Mouse (Mus musculus): ENCODE results near the gene Eef1e1. TPM values are rescaled to one million over a fixed set of nuclear protein-coding genes. Genes with fewer than 3 reads are reported as not detected.

The Eef1e1 gene
- polyA plus RNA-seq, 1 experiment from 2014 or later: 69.2 TPM

DNA sequence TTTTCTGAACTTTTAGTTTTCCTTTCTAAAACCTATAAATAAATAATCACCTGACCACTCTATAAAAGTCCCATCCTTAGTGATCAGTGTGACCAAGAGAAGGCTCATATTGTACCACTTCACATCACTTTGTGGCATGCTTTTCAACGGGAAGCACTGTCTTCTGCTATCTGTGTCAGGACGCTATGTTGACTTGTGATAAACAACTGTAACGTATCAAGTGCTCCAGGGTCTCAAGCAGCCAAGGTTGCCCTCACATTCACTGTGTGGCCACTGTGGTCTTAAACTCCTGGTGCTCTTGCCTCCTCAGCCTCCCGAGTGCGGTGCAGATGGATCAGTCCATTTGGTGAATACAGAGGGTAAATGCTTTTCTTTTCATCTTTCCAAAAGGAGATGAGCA, 43.2 kb downstream of the Eef1e1 start:
- Histone ChIP-seq H3K27ac (ENCODE audit: low read depth, low read length) (no peak overlapping the region), H3K4me1 (ENCODE audit: control insufficient read depth, insufficient read depth, low read length) (no peaks in the 10 kb centered on the region), H3K4me3 (ENCODE audit: low read depth, low read length) (no peak overlapping the region), H3K4me2 (no peak overlapping the region), H3K9me3 (ENCODE audit: control insufficient read depth, low read length) (no peaks in the 10 kb centered on the region; the same call in 1 of the 2 replicates), H3K9ac (ENCODE audit: low read length) (no peak overlapping the region), H3K27me3 (ENCODE audit: control insufficient read depth, insufficient read depth, low read length) (no peaks in the 10 kb centered on the region), H3K36me3 (ENCODE audit: control insufficient read depth, insufficient read depth, low read length) (peaks cover 2% of the 10 kb centered on the region; the same call in 1 of the 2 replicates)
- no peak for ATAC-seq (ENCODE audit: low FRiP score)
- DNase-seq (ENCODE audit: low spot score, missing footprints): no peak
- 92% methylated on average over 5 of the region's 5 CpGs for WGBS

DNA sequence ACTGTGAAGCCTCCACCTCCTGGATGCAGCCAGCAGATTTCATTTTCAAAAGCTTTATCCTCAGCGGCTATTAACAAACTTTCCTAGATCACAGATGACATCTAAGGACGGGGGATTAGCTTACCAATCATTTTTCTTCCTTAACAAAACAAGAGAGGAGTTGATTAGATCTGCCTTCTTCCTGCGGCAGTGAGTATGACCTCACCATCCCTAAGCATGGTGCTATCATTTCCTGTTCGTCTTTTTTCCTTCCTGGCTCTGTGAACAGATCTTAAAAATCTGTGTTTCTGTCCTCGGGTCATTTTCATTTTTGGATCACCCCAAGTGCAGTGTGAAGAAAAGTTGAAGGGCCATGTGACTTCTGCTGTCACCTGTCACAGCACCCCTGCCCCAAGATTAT, 44.6 kb downstream of the Eef1e1 start:
- Histone ChIP-seq H3K27me3 (ENCODE audit: control insufficient read depth, insufficient read depth, low read length) (no peaks in the 10 kb centered on the region), H3K36me3 (ENCODE audit: control insufficient read depth, insufficient read depth, low read length) (peaks cover 2% of the 10 kb centered on the region; the same call in 1 of the 2 replicates), H3K4me1 (ENCODE audit: control insufficient read depth, insufficient read depth, low read length) (no peaks in the 10 kb centered on the region), H3K9ac (ENCODE audit: low read length) (no peak overlapping the region), H3K27ac (ENCODE audit: low read depth, low read length) (no peak overlapping the region), H3K4me2 (no peak overlapping the region), H3K9me3 (ENCODE audit: control insufficient read depth, low read length) (no peaks in the 10 kb centered on the region; the same call in 1 of the 2 replicates), H3K4me3 (ENCODE audit: low read depth, low read length) (no peak overlapping the region)
- no peak for DNase-seq (ENCODE audit: low spot score, missing footprints)
- ATAC-seq (ENCODE audit: low FRiP score): no peak
- WGBS: 87% methylated on average over 5 of the region's 5 CpGs

DNA sequence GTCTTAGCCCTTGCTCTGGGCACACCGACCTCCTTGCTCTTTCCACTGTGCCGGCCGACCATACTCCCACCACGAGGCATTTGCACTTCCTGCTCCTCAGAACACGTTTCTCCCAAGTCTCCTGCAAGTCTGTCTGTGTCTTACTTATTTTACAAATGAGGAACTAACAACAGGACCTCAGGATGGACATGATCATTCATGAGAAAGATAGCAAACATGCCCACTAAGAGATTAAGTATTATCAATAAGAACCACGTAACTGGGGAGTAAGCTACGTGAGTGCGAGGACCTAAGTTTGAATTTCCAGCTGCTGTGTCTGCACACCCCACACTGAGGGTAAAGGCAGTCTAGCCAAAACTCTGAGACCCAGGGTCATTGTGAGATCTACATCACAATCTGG, 45.3 kb downstream of the Eef1e1 start:
- no peak for ATAC-seq (ENCODE audit: low FRiP score)
- Histone ChIP-seq H3K9me3 (ENCODE audit: control insufficient read depth, low read length) (no peaks in the 10 kb centered on the region; the same call in 1 of the 2 replicates), H3K36me3 (ENCODE audit: control insufficient read depth, insufficient read depth, low read length) (peaks cover 2% of the 10 kb centered on the region; the same call in 1 of the 2 replicates), H3K27ac (ENCODE audit: low read depth, low read length) (no peak overlapping the region), H3K4me3 (ENCODE audit: low read depth, low read length) (no peak overlapping the region), H3K27me3 (ENCODE audit: control insufficient read depth, insufficient read depth, low read length) (no peaks in the 10 kb centered on the region), H3K9ac (ENCODE audit: low read length) (no peak overlapping the region), H3K4me1 (ENCODE audit: control insufficient read depth, insufficient read depth, low read length) (no peaks in the 10 kb centered on the region), H3K4me2 (no peak overlapping the region)
- WGBS: 86% methylated on average over 8 of the region's 8 CpGs
- no peak for DNase-seq (ENCODE audit: low spot score, missing footprints)

DNA sequence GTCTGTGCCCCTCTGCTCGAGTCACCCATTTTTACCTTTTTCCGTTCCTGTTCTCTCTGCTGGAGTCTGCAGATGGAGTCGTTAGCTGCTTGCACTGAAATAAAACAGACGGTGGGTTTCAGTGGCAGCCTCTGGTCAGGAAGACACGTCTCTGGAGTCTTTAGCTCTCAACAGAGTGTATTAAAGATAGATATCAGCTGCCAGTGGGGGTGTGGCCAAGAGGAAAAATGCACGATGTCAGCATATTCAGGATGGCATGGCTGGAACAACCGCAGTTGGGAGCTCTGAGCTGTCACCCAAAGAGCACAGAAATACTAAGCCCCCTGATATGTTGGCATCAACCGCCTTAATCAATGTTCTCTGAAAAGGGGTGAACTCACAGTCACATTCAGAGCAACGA, 46.2 kb downstream of the Eef1e1 start:
- peaks cover 2% of the 10 kb centered on the region; the same call in 1 of the 2 replicates for H3K36me3 ChIP-seq (ENCODE audit: control insufficient read depth, insufficient read depth, low read length)
- H3K27ac ChIP-seq (ENCODE audit: low read depth, low read length): no peak overlapping the region
- no peak overlapping the region for H3K4me3 ChIP-seq (ENCODE audit: low read depth, low read length)
- no peaks in the 10 kb centered on the region; the same call in 1 of the 2 replicates for H3K9me3 ChIP-seq (ENCODE audit: control insufficient read depth, low read length)
- no peak overlapping the region for H3K4me2 ChIP-seq
- no peak overlapping the region for H3K9ac ChIP-seq (ENCODE audit: low read length)
- H3K4me1 ChIP-seq (ENCODE audit: control insufficient read depth, insufficient read depth, low read length): no peaks in the 10 kb centered on the region
- DNase-seq (ENCODE audit: low spot score, missing footprints) (no peak), ATAC-seq (ENCODE audit: low FRiP score) (no peak)
- H3K27me3 ChIP-seq (ENCODE audit: control insufficient read depth, insufficient read depth, low read length): no peaks in the 10 kb centered on the region
- 95% methylated on average over 9 of the region's 9 CpGs for WGBS

DNA sequence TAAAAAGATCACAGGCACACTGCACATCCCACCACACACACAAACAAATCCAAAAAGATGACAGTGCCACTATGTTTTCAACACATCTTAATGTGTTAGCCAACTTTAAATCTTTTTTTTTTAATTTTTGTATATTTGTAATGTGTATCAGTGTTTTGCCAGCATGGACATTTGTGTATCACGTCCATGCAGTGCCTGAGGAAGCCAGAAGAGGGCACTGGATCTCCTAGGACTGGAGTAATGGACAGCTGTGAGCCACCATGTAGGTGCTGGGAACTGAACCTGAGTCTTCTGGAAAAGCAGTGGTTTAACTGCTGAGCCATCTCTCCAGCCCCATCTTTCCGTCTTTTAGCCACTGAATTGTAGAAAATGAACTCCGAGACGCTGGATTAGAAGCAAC, 46.7 kb downstream of the Eef1e1 start:
- H3K27ac ChIP-seq (ENCODE audit: low read depth, low read length): no peak overlapping the region
- ATAC-seq (ENCODE audit: low FRiP score) (no peak), DNase-seq (ENCODE audit: low spot score, missing footprints) (no peak)
- H3K4me1 ChIP-seq (ENCODE audit: control insufficient read depth, insufficient read depth, low read length): no peaks in the 10 kb centered on the region
- no peak overlapping the region for H3K9ac ChIP-seq (ENCODE audit: low read length)
- no peaks in the 10 kb centered on the region for H3K27me3 ChIP-seq (ENCODE audit: control insufficient read depth, insufficient read depth, low read length)
- WGBS: 96% methylated on average over 4 of the region's 4 CpGs
- no peak overlapping the region for H3K4me3 ChIP-seq (ENCODE audit: low read depth, low read length)
- H3K4me2 ChIP-seq: no peak overlapping the region
- peaks cover 2% of the 10 kb centered on the region; the same call in 1 of the 2 replicates for H3K36me3 ChIP-seq (ENCODE audit: control insufficient read depth, insufficient read depth, low read length)
- H3K9me3 ChIP-seq (ENCODE audit: control insufficient read depth, low read length): no peaks in the 10 kb centered on the region; the same call in 1 of the 2 replicates

DNA sequence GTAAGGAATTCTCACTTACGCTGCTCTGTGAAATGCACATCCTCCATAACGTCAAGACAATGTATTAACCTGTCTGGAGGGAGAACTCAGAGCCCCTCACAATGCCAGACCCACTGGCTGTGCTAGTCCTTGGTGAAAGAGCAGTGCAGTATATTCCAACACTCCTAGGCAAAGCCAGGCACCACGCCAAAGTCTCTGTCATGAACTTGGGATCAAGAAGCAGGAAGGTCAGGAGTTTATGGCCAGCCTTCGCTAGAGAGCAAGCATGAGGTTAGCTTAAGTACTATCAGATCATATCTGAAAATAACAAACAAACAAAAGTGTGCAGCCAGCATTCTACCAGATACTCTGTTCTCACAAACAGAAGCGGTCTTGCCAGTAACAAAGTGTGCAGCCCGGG, 48.5 kb downstream of the Eef1e1 start:
- Histone ChIP-seq H3K9me3 (ENCODE audit: control insufficient read depth, low read length) (no peaks in the 10 kb centered on the region; the same call in 1 of the 2 replicates), H3K4me1 (ENCODE audit: control insufficient read depth, insufficient read depth, low read length) (no peaks in the 10 kb centered on the region), H3K36me3 (ENCODE audit: control insufficient read depth, insufficient read depth, low read length) (peaks cover 2% of the 10 kb centered on the region; the same call in 1 of the 2 replicates), H3K9ac (ENCODE audit: low read length) (no peak overlapping the region), H3K4me3 (ENCODE audit: low read depth, low read length) (no peak overlapping the region), H3K27ac (ENCODE audit: low read depth, low read length) (no peak overlapping the region), H3K27me3 (ENCODE audit: control insufficient read depth, insufficient read depth, low read length) (no peaks in the 10 kb centered on the region), H3K4me2 (no peak overlapping the region)
- DNase-seq (ENCODE audit: low spot score, missing footprints): no peak
- 84% methylated on average over 6 of the region's 6 CpGs for WGBS
- ATAC-seq (ENCODE audit: low FRiP score): no peak

DNA sequence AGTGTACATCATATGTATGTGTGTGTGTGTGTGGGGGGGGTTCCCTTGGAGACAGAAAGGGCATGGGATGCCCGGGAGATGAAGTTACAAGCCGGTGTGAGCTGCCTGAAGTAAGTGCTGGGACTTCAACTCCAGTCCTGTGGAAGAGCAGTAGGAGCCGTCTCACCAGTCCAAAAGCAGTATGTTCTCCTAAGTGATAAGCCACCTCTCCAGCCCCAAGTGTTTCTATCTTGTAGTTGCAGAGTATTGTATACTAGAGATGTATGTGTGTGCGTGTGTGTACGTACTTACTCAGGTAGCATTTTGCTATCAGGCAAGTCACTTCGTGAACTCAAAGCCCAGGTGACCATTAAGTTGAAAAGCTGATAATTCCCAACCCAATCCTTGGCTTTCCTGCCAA, 51.7 kb downstream of the Eef1e1 start:
- ATAC-seq (ENCODE audit: low FRiP score) (no peak), DNase-seq (ENCODE audit: low spot score, missing footprints) (no peak)
- Histone ChIP-seq H3K9ac (ENCODE audit: low read length) (no peak overlapping the region), H3K4me3 (ENCODE audit: low read depth, low read length) (no peak overlapping the region), H3K9me3 (ENCODE audit: control insufficient read depth, low read length) (no peaks in the 10 kb centered on the region), H3K4me2 (no peak overlapping the region), H3K36me3 (ENCODE audit: control insufficient read depth, insufficient read depth, low read length) (no peaks in the 10 kb centered on the region), H3K27me3 (ENCODE audit: control insufficient read depth, insufficient read depth, low read length) (no peaks in the 10 kb centered on the region), H3K4me1 (ENCODE audit: control insufficient read depth, insufficient read depth, low read length) (no peaks in the 10 kb centered on the region), H3K27ac (ENCODE audit: low read depth, low read length) (no peak overlapping the region)
- WGBS: 89% methylated on average over 6 of the region's 6 CpGs

DNA sequence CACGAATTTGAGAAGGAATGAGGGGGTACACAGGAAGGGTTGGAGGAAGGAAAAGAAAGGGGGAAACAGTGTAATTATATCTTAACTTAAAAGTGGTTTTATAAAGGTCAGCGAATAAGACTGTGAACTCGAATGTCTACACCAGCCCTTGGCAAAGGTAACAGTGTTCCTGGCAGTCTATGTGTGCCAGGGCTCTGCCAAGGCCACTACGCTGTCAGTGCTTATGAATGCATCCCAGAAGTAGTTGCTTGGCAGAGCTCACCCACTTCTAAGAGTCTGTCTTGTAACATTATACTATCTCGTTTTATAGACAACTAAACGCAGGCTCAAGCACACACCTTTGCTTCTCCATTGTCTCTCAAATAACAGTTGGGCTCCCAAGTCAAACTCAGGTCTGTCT, 53.5 kb downstream of the Eef1e1 start:
- DNase-seq (ENCODE audit: low spot score, missing footprints) (no peak), ATAC-seq (ENCODE audit: low FRiP score) (no peak)
- no peak overlapping the region for H3K4me3 ChIP-seq (ENCODE audit: low read depth, low read length)
- no peaks in the 10 kb centered on the region for H3K9me3 ChIP-seq (ENCODE audit: control insufficient read depth, low read length)
- H3K27me3 ChIP-seq (ENCODE audit: control insufficient read depth, insufficient read depth, low read length): no peaks in the 10 kb centered on the region
- H3K27ac ChIP-seq (ENCODE audit: low read depth, low read length): no peak overlapping the region
- H3K4me2 ChIP-seq: no peak overlapping the region
- H3K4me1 ChIP-seq (ENCODE audit: control insufficient read depth, insufficient read depth, low read length): no peaks in the 10 kb centered on the region
- WGBS: 89% methylated on average over 6 of the region's 6 CpGs
- no peak overlapping the region for H3K9ac ChIP-seq (ENCODE audit: low read length)
- H3K36me3 ChIP-seq (ENCODE audit: control insufficient read depth, insufficient read depth, low read length): no peaks in the 10 kb centered on the region

DNA sequence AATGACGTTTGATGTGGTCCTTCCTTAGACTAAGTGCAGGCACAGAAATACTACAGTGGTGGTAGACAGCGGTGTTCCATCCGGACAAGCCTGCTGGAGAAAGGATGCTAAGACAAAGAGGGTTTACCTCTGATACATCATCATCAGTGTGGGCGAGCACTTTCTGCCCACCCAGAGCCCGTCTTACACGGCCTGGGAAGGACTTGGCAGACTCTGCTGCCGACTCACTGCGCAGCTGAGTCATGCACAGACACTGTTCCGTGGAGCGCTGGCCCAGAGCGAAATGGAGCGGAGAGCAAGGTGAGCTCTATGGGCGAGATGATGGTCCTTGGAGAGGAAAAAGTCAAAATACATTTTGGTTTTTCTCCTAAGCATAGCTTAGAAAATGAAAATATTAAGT, 55.9 kb downstream of the Eef1e1 start:
- Histone ChIP-seq H3K4me3 (ENCODE audit: low read depth, low read length) (no peak overlapping the region), H3K9me3 (ENCODE audit: control insufficient read depth, low read length) (no peaks in the 10 kb centered on the region), H3K4me2 (no peak overlapping the region), H3K4me1 (ENCODE audit: control insufficient read depth, insufficient read depth, low read length) (no peaks in the 10 kb centered on the region), H3K27ac (ENCODE audit: low read depth, low read length) (no peak overlapping the region), H3K27me3 (ENCODE audit: control insufficient read depth, insufficient read depth, low read length) (no peaks in the 10 kb centered on the region), H3K36me3 (ENCODE audit: control insufficient read depth, insufficient read depth, low read length) (no peaks in the 10 kb centered on the region), H3K9ac (ENCODE audit: low read length) (no peak overlapping the region)
- DNase-seq (ENCODE audit: low spot score, missing footprints) (no peak), ATAC-seq (ENCODE audit: low FRiP score) (no peak)
- 92% methylated on average over 13 of the region's 13 CpGs for WGBS
